Mouse (Mus musculus): ENCODE data around the gene Rapgef3. TPM values are rescaled to one million over a fixed set of nuclear protein-coding genes. Genes with fewer than 3 reads are reported as not detected.

Rapgef3 gene
- polyA plus RNA-seq, 1 experiment: not detected

DNA sequence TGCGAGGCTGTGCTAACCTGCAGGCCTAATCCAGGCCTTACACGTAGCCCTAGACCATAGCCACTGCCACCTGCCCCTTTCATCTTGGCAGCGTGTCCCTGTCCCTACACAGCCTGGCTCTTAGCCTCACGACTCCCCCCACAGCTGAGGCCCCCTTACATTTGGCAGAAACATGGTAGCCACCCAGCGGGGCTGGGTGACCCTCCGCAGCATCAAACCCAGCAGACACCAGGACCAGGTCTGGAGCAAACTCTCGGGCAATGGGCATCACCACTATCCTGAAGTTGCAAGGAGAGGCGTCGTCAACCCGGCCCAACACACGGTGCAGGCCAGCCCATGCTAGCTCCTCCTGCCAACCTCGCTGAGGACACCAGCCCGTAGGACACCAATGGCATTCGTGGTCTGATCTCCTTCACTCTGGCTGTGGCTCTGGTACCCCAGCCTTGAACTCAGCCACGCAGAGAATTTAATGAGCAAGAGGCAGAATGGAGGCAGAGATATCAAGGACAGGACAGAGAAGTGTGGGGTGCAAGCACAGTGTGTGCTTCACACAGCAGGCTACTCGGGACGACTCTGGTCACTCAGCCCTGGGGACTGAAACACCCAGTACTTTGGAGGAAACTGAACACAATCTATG, 29.0 kb upstream of the Rapgef3 start:
- Histone ChIP-seq H3K4me1 (ENCODE audit: control insufficient read depth) (no peaks in the 10 kb centered on the region; the same call in 1 of the 2 replicates), H3K4me3 (replicated peaks) (no peak overlapping the region), H3K9me3 (ENCODE audit: control insufficient read depth, low read length) (peaks cover 4% of the 10 kb centered on the region; the same call in 1 of the 2 replicates), H3K36me3 (ENCODE audit: control insufficient read depth) (peaks cover 62% of the 10 kb centered on the region), H3K27me3 (ENCODE audit: control insufficient read depth) (no peaks in the 10 kb centered on the region)
- TF ChIP-seq TAL1 (IDR thresholded peaks at IDR 0.05; ENCODE audit: low read length): no peak
- no peak for TF ChIP-seq GATA1 (IDR thresholded peaks at IDR 0.05; ENCODE audit: low read length)

DNA sequence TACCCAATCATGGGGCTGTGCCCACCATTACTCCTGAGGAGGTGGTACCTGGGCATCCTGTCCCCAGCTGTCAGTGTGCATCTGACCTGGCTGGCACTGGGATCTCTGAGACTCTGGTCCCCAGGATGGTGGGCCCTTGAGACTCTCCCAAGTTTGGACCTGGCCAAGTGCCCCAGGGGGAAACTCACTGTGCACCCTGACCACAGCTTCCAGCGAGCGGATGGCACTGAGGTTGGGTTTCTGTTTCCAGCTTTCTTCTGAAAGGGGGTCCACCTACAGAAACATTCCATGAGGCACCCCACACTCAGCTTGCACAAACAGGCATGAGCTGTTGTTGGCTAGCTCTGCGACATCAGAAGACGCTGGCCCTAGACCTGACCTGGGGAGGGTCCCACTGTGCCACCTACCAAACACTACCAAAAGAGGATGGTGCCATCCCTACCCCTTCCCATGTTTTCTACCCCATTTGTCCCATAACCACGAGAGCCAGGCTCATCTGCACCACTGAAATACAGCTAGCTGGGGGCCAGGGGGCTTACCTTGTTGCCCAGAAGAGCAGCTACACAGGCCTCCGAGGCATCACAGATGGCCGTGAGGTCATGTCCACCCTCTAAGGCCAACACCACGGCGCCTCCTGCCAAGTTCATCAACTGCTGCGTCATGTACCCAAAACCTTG, 27.9 kb upstream of the Rapgef3 start:
- Histone ChIP-seq H3K4me1 (ENCODE audit: control insufficient read depth) (peaks cover 2% of the 10 kb centered on the region), H3K4me3 (replicated peaks) (no peak overlapping the region), H3K27me3 (ENCODE audit: control insufficient read depth) (no peaks in the 10 kb centered on the region), H3K36me3 (ENCODE audit: control insufficient read depth) (peaks cover 68% of the 10 kb centered on the region), H3K9me3 (ENCODE audit: control insufficient read depth, low read length) (peaks cover 4% of the 10 kb centered on the region; the same call in 1 of the 2 replicates)
- TF ChIP-seq TAL1 (IDR thresholded peaks at IDR 0.05; ENCODE audit: low read length) (no peak), GATA1 (IDR thresholded peaks at IDR 0.05; ENCODE audit: low read length) (no peak)

DNA sequence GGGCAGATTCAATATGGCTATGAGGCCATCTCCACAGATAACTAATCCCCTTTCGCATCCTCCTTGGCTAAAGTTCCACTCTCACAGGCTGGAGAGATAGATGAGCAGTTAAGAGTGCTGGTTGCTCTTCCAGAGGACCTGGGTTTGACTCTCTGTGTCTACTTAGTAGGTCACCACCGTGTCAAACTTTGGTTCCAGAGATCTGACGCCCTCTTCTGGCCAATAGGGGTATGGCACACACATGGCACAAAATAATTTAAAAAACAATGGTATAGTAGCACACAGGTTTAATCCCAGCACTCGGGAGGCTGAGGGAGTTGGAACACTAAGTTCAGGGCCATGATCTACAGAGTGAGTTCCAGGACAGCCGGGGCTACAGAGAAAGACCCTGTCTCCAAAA, 26.5 kb upstream of the Rapgef3 start:
- Histone ChIP-seq H3K36me3 (ENCODE audit: control insufficient read depth) (peaks cover 77% of the 10 kb centered on the region), H3K4me3 (replicated peaks) (no peak overlapping the region), H3K4me1 (ENCODE audit: control insufficient read depth) (peaks cover 13% of the 10 kb centered on the region), H3K9me3 (ENCODE audit: control insufficient read depth, low read length) (peaks cover 4% of the 10 kb centered on the region; the same call in 1 of the 2 replicates), H3K27me3 (ENCODE audit: control insufficient read depth) (no peaks in the 10 kb centered on the region)
- TF ChIP-seq GATA1 (IDR thresholded peaks at IDR 0.05; ENCODE audit: low read length) (no peak), TAL1 (IDR thresholded peaks at IDR 0.05; ENCODE audit: low read length) (no peak)

DNA sequence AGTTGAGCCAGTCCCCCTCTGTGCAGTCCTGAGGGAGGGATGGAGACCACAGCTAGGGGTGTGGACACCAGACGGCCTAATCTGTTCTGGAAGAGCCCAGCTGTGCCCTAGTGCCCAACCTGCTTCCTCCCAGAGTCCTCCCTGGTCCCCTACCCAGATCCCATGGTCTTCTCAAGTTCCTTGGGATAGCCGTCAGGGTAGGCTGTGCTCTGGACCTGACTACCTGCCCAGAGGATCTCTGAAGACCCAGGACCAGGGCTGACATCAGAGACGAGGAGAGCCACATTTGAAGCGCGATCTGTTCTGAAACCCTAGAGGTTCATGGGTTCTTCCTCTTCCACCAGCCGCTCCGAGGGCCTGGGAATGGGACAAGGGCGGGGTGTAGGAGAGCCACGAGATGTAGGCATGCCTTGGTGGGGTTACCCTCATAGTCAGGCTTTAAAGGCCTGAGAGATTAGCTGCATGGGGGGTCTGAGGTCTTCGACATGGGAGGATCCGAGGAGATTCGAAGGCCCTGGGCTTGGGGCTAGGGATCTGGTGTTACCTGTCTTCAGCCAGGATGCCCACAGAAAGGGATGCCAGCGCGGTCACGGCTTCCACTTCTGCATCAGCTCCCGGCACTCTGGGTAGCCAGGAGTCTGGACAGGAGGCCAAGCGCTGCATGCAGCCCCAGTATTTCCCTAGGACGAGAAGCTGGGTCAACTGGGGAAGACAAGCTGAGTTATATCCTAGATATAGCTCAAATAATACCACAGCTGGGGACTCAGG, 25.8 kb upstream of the Rapgef3 start:
- Histone ChIP-seq H3K4me3 (replicated peaks) (no peak overlapping the region), H3K27me3 (ENCODE audit: control insufficient read depth) (no peaks in the 10 kb centered on the region), H3K36me3 (ENCODE audit: control insufficient read depth) (peaks cover 84% of the 10 kb centered on the region), H3K9me3 (ENCODE audit: control insufficient read depth, low read length) (peaks cover 4% of the 10 kb centered on the region; the same call in 1 of the 2 replicates), H3K4me1 (ENCODE audit: control insufficient read depth) (peaks cover 20% of the 10 kb centered on the region)
- no peak for TF ChIP-seq TAL1 (IDR thresholded peaks at IDR 0.05; ENCODE audit: low read length)
- TF ChIP-seq GATA1 (IDR thresholded peaks at IDR 0.05; ENCODE audit: low read length): no peak

DNA sequence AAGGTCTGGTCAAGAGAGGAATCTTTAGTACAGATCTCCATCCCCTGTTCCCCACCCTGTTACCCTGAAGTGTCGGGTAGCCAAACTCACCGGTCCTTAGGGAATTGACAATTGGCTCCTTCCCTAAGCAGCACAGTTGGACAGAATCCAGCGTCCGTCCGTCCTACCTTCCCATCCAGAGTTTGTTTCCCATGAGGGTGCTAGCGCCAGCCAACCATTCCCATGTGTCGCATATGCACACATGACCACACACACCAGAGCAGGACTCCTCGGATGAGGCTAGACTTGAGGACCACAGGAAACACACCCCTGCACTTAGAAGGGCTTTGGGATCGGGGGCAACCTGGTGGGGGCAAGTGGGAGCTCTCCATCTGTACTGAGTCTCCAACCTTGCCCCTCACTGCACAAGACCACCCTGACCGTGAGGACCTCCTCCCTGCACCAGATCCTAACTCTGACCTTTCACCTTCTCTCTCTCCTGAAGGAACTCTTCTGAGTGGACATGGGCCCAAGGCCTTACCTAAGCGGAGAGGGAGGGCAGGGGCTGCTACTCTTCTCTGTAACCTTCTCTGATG, 23.4 kb upstream of the Rapgef3 start:
- H3K9me3 ChIP-seq (ENCODE audit: control insufficient read depth, low read length): peaks cover 4% of the 10 kb centered on the region; the same call in 1 of the 2 replicates
- no peaks in the 10 kb centered on the region for H3K27me3 ChIP-seq (ENCODE audit: control insufficient read depth)
- peaks cover 44% of the 10 kb centered on the region for H3K4me1 ChIP-seq (ENCODE audit: control insufficient read depth)
- no peak overlapping the region for H3K4me3 ChIP-seq (replicated peaks)
- peaks cover 93% of the 10 kb centered on the region for H3K36me3 ChIP-seq (ENCODE audit: control insufficient read depth)
- TF ChIP-seq TAL1 (IDR thresholded peaks at IDR 0.05; ENCODE audit: low read length): no peak
- no peak for TF ChIP-seq GATA1 (IDR thresholded peaks at IDR 0.05; ENCODE audit: low read length)

DNA sequence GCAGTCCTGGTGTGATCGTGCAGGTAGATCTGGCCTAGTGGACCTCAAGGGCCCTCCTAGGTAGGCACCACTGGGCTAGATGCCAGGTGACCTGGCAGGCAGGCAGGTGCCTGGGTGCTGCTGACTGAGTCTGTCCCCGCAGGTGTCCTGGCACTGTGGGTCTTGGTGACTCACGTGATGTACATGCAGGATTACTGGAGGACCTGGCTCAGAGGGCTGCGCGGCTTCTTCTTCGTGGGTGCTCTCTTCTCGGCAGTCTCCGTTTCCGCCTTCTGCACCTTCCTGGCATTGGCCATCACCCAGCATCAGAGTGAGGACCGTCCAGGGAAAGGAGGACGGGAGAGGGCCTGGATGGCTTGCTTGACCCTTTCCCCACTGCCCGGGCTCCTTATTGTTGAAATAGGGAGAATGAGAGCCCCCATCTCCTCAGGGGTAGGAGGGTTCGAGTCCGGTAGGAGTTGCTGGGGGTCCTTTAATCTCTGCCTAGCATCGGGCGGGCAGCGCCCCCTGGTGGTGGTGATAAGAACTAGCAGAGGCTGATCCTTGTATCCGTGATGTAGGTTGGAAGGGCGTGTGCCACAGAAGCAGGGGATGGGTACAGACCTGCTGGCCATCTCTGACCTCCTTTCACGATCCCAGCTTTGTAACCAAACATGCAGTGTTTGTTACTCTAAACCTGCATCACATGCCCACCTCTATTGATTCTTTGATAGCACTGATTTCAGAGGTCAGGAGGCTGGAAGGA, 22.2 kb upstream of the Rapgef3 start:
- Histone ChIP-seq H3K4me1 (ENCODE audit: control insufficient read depth) (peaks cover 56% of the 10 kb centered on the region), H3K27me3 (ENCODE audit: control insufficient read depth) (no peaks in the 10 kb centered on the region), H3K36me3 (ENCODE audit: control insufficient read depth) (peaks cover 87% of the 10 kb centered on the region), H3K4me3 (replicated peaks) (no peak overlapping the region), H3K9me3 (ENCODE audit: control insufficient read depth, low read length) (peaks cover 4% of the 10 kb centered on the region; the same call in 1 of the 2 replicates)
- TF ChIP-seq TAL1 (IDR thresholded peaks at IDR 0.05; ENCODE audit: low read length): no peak
- peak; percentile 58; the same call in 1 of the 2 replicates for TF ChIP-seq GATA1 (IDR thresholded peaks at IDR 0.05; ENCODE audit: low read length)

DNA sequence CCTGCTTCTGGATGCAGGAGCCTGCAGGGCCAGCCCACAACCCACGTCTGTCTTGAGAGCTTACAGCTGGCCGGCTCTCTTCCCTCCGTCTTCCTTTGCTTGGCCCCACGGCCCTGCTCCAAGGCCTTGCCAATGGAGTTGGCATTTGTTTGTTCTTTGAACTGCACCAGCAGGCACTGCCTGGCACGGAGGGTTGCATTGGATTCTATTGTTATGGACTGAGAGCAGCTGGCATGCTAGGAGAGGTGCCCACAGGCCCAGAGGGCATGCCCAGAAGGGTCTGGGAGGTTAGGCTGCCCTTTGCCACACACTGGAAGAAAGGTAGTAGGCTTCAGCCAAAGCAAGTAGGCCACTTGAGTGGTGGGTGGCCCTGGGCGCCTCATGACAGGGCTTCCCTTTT, 21.0 kb upstream of the Rapgef3 start:
- TF ChIP-seq TAL1 (IDR thresholded peaks at IDR 0.05; ENCODE audit: low read length) (no peak), GATA1 (IDR thresholded peaks at IDR 0.05; ENCODE audit: low read length) (no peak)
- H3K27me3 ChIP-seq (ENCODE audit: control insufficient read depth): no peaks in the 10 kb centered on the region
- no peaks in the 10 kb centered on the region for H3K9me3 ChIP-seq (ENCODE audit: control insufficient read depth, low read length)
- peaks cover 76% of the 10 kb centered on the region for H3K36me3 ChIP-seq (ENCODE audit: control insufficient read depth)
- H3K4me3 ChIP-seq (replicated peaks): no peak overlapping the region
- peaks cover 63% of the 10 kb centered on the region for H3K4me1 ChIP-seq (ENCODE audit: control insufficient read depth)
